Mouse (Mus musculus): Measurements from ENCODE around the gene Smyd3.

Smyd3 gene

GRCm38 (mm10) chr1:179461019-179461814, 56.6 kb downstream of the Smyd3 start:
- DNase-seq (ENCODE audit: extremely low read depth, low read depth, low spot score): no peak

- no peak for DNase-seq (ENCODE audit: extremely low read depth, low read depth, low spot score)
Observed at GRCm38 (mm10) chr1:179458987-179459368, 58.9 kb downstream of the Smyd3 start.

GRCm38 (mm10) chr1:179458236-179458986, 59.4 kb downstream of the Smyd3 start:
- DNase-seq (ENCODE audit: extremely low read depth, low read depth, low spot score): no peak

GRCm38 (mm10) chr1:179454600-179454999, 63.2 kb downstream of the Smyd3 start:
- no peak for DNase-seq (ENCODE audit: extremely low read depth, low read depth, low spot score)

- DNase-seq (ENCODE audit: extremely low read depth, low read depth, low spot score): no peak
Observed at GRCm38 (mm10) chr1:179451211-179451610, 66.6 kb downstream of the Smyd3 start.

GRCm38 (mm10) chr1:179446845-179447212, 71.0 kb downstream of the Smyd3 start:
- no peak for DNase-seq (ENCODE audit: extremely low read depth, low read depth, low spot score)

GRCm38 (mm10) chr1:179446127-179446844, 71.6 kb downstream of the Smyd3 start:
- DNase-seq (ENCODE audit: extremely low read depth, low read depth, low spot score): no peak

- no peak for DNase-seq (ENCODE audit: extremely low read depth, low read depth, low spot score)
Observed at GRCm38 (mm10) chr1:179443835-179444234, 74.0 kb downstream of the Smyd3 start.

GRCm38 (mm10) chr1:179443423-179443822, 74.4 kb downstream of the Smyd3 start:
- no peak for DNase-seq (ENCODE audit: extremely low read depth, low read depth, low spot score)

GRCm38 (mm10) chr1:179436596-179436995, 81.2 kb downstream of the Smyd3 start:
- DNase-seq (ENCODE audit: extremely low read depth, low read depth, low spot score): no peak

- no peak for DNase-seq (ENCODE audit: extremely low read depth, low read depth, low spot score)
Observed at GRCm38 (mm10) chr1:179434443-179435260, 83.2 kb downstream of the Smyd3 start.

GRCm38 (mm10) chr1:179433828-179434227, 84.0 kb downstream of the Smyd3 start:
- DNase-seq (ENCODE audit: extremely low read depth, low read depth, low spot score): no peak

- DNase-seq (ENCODE audit: extremely low read depth, low read depth, low spot score): no peak
Observed at GRCm38 (mm10) chr1:179433355-179433754, 84.5 kb downstream of the Smyd3 start.

GRCm38 (mm10) chr1:179430077-179430476, 87.8 kb downstream of the Smyd3 start:
- DNase-seq (ENCODE audit: extremely low read depth, low read depth, low spot score): no peak

GRCm38 (mm10) chr1:179424879-179425472, 92.9 kb downstream of the Smyd3 start:
- no peak for DNase-seq (ENCODE audit: extremely low read depth, low read depth, low spot score)

- no peak for DNase-seq (ENCODE audit: extremely low read depth, low read depth, low spot score)
Observed at GRCm38 (mm10) chr1:179419091-179419490, 98.8 kb downstream of the Smyd3 start.

GRCm38 (mm10) chr1:179408086-179408485, 109.8 kb downstream of the Smyd3 start:
- DNase-seq (ENCODE audit: extremely low read depth, low read depth, low spot score): no peak

- no peak for DNase-seq (ENCODE audit: extremely low read depth, low read depth, low spot score)
Observed at GRCm38 (mm10) chr1:179400835-179401234, 117.0 kb downstream of the Smyd3 start.

GRCm38 (mm10) chr1:179398639-179399038, 119.2 kb downstream of the Smyd3 start:
- no peak for DNase-seq (ENCODE audit: extremely low read depth, low read depth, low spot score)

- DNase-seq (ENCODE audit: extremely low read depth, low read depth, low spot score): no peak
Observed at GRCm38 (mm10) chr1:179386237-179386975, 131.4 kb downstream of the Smyd3 start.

All from fat pad, adult 2 months (tissue).